Mouse (Mus musculus) gastrocnemius, postnatal 10 days (tissue): ENCODE results near the gene Fgfr2. TPM values are rescaled to one million over a fixed set of nuclear protein-coding genes. Genes with fewer than 3 reads are reported as not detected.

Experiments used
- DNase-seq: peaks from one replicate; pipeline ENCODE4 v3.0.0; 2021; ENCODE audit warnings: mixed read lengths
- total RNA-seq, 2 experiments: library from RNA; stranded (reverse); gene quantifications; 2 replicates each; pipeline ENCODE4 v1.2.3; 2021

Gene Fgfr2
- total RNA-seq, 2 experiments from 2014 or later = 3.0 to 6.1 TPM

DNA sequence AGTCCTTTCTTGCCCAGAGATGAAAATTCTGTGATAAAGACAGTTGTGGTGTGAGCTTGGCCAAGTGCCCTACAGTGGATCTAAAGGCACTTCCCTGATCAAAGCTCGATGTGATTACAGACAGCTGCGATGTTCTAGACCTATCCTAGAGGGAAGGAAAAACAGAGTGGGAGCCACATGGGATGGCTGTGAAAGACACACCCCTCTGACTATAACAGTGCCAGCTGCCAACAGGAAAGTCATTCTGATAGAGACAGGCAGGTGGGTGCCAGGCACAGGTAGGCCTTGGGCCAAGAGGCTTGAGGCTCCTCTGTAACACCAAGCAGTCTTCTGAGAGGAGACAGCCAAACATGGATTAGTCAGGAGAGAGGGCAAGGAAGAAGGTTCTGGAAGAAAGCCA is 2104.0 kb downstream of the Fgfr2 start:
- no peak for DNase-seq

DNA sequence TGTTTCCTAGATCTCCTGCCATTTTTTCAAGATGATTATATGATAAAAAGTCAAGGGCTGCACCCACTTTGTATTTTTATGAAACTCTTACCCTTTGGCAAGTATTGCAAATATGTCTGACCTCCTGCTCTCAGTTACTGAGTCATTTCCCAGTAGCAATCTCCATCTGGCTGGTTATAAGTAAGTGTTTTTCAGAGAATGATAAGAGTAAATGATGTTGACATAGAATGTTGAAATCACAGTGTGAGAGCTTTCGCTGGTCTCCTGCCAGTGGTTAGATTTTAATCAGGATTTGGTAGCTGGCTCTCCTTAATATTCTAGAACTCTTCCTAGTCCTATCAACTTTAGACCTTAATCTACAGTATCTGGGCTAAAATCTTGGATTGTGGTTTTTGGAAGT is 2111.2 kb downstream of the Fgfr2 start:
- no peak for DNase-seq

DNA sequence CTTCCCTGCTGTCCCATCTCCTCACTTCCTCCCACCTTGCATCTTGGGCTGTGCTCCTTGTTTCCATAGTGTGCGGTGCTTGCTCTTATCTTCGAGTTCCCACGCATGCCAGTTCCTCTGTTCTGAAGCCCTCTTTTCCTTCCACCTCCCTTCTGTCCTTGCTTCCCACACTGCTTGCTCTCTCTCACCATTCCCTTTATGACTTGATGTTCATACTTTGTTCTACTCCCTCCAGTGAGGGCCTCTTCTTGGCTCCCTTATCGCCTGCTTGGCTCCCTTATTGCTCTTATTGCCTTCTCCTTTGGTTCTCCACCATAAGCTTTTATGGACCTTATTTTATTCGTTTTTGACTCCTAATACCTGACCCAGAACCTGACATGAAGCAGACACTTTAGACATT is 2114.0 kb downstream of the Fgfr2 start:
- no peak for DNase-seq

DNA sequence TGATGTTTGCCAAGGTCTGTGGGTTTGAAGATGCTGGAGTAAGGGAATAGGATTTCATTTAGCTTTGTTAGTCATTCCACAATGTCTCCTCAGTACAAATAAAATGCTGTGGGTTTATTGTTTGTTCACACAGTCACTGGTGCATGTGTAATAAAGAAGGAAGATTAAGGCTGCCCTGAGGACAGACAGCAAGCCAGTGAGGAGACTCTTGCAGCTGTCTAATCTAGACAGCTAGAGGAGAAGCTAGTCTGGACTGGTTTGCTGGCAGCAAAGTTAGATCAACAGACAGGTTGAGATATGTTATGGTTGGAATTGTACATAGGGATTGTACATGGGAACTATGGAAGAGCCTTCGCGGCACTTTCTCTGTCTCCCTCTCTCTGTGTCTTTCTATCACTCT is 2115.9 kb downstream of the Fgfr2 start:
- no peak for DNase-seq

DNA sequence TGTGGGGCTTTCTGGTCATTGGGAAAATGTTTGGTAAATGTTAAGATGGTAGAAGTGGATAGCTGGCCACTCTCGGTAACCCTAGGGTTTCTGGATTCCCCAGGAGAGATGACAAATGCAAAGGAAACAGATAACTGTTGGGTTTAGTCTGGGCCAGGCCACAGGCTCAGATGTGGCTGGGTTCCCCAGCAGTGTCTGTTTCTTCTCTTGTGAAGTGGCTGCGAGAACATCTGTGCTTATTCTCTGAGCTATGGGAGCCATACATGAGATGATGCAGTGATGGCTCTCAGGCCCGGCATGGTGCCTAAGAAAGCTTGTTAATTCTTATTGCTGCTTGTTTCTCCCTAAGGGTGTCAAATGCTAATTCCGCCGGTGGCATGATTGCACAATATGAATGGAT is 2119.1 kb downstream of the Fgfr2 start:
- DNase-seq = no peak

DNA sequence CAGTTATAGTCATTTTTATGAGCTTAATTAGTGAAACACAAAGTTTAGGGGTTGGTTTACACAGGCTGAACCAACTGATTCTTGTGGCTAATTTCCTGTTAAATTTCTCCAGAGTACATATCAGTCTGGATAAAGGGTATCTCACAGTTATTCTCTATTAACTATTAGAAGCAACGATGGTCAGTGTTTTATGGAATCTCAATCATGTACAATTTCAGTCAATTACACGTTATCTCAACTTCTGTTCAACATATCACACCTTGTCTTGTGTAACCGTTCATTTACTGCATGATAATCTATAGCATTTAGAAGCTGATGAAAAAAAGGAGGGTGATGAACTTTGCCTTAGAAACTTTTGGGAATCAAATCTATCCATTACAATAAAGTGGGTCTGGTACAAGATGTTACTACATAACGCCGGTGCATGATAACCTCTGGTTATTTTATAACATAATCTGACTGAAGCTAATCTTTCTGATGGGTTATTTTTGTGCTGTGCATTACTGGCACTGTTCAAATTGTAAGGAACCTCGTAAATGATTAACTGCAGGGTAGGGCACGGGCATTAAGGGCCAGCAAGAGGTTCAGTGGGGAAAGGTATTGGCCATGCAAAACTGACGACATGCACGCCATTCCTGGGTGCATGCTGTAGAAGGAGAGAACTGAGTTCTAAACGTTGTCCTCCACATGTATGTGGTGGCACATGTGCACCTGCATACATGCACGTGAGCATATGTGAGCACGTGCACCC is 2121.0 kb downstream of the Fgfr2 start:
- DNase-seq = no peak

DNA sequence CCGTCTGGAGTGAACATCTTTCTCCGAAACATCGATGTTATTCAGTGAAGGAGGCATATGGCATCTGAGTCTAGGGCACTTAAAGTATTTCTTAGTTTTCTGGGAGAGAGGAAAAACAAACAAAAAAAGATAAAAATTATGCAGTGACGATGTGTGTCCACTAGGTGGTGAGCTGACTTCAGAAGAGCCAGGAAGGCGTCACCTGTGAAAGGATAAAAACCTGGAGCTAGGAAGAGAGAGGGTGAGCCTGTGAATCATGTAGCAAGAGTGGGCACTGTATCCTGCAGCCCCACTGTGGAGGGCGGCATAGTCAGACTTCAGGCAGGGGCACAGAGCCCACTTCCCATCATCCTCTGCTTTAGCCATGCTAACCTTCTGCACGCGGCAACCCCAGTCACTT is 2129.2 kb downstream of the Fgfr2 start:
- DNase-seq = no peak

DNA sequence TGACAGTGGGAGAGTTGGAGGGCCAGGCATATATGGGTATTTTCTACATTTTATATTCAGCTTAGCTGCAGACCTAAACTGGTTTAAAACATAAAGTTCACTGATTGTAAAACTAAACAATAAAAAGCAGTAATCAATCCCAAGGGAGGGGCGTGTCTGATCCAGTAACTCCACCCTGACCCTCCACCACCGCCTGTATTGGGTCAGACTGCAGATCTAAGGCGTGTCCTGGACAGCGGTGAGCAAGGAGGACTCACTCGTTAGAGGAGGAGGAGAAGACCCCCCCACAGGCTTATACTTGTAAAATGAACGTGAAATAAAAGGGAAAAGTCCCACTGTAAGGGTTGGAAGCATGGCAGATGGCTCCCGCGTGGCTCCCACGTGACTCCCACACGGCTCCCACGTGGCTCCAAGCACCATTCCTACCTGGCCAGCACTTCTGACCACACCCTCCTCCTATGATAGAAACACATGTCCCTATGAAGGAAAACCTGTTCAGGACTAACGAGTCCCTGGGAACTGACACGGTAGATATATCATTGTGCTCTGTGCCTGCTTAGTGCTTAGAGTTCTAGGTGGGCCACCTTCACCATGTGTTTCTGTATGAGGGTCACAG is 2131.9 kb downstream of the Fgfr2 start:
- no peak for DNase-seq

DNA sequence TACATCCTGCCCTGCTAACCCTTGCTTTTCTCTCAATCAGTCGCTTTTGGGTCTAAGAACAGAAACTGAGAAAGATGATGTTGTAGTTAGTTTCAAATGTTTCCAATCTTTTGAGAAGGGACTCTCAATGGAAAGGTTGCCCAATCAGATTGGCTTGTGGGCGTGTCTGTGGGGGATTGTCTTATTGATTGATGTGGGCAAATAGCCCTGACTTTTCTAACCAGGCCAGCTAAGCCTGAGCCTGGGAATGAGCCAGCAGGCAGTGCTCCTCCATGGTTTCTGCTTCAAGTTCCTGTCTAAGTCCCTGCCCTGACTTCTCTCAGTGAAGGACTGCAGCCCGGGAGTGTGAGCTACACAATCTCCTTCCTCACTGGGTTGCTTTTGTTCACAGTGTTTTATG is 2133.8 kb downstream of the Fgfr2 start:
- no peak for DNase-seq

DNA sequence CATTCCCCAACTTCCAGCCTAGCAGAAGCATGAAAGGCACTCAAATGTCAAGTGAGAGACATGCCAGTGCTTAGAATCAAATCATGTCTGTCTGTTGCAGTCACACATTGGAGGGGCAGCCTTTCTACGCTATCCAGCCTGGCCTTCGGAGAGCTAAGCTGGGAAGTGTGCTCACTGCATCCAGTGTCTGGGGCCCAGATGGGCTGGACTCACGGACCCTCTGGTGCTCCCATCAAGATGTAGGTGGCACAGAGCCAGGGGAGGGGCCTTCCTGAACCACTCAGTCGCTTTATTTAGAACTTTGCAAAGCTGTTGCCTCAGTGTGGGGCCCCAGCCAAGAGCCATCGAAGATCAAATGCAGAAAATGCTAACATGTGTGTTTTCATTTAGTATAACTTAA is 2135.0 kb downstream of the Fgfr2 start:
- peak; percentile 54 for DNase-seq

DNA sequence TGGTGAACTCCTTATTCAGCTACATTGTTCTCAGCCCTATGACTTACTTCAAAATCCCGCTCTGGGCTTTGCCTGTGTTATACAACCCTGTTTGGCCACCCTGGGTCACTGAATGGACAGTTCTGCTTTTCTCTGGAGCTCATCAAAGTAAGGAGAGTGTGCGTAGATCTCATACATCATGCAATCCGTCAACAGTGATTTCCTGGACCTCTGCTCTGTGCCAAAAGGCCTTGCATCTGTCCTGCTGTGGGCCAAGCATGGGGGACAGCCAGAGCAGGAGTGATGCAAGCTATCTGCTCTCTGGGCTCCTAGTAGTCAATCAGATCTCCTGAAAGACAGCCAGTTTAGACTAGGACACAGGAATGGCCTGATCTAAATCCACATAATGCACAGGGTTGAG is 2137.4 kb downstream of the Fgfr2 start:
- no peak for DNase-seq

DNA sequence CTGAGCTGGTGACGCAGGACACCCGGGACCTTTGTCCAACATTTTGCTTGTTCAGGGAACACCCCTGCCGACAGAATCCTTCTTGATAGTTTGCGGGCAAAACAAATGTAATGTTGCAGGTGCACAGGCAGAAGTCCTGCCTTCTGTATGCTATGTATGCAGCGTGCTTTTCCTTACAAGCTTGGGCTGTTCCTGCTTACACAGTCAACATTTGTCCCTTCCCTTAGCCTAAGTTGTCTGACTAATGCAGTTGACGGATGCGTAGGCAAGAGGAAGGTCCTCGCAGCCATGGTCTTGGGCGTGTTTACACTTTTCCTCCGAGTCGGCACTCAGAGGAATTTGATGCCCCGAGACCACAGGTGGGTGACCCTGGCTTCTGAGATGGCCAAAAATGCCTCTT is 2138.0 kb downstream of the Fgfr2 start:
- no peak for DNase-seq

DNA sequence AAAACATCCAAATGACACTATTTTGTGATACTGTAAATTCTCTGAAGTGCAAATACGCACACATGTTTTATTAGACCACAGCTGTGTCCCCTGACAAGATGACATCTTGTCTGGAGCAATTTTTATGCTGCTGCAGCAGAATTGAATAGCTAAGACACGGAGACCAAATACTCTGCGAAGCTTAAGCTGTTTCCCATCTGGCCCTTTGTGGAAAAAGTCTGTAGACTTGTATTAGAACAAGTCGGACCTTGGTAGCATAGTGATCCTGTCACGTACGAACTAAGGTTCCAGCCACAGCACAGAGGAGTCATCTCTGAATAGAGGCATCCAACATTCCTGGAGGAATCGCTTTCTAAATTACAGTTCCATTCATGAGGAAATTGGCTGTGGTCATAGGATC is 2138.9 kb downstream of the Fgfr2 start:
- no peak for DNase-seq

DNA sequence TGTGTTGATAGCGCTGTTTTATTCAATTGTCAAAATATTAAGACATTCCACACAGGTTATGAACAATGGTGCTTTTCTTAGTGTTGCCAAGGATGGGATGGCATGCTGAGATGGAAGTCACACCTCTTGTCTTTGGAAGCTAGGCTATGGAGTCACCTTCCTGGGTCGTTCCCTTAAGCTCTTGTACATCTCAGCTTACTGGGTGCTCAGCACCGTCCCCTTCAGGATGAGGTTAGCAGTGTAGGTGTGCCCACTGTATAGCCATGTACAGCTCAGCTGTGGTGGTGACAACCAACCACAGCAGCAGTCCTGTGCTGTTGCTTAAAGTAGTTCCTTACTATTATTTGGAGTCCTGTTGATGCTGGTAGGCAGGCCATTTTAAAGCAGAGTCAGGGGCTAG is 2140.3 kb downstream of the Fgfr2 start:
- no peak for DNase-seq

DNA sequence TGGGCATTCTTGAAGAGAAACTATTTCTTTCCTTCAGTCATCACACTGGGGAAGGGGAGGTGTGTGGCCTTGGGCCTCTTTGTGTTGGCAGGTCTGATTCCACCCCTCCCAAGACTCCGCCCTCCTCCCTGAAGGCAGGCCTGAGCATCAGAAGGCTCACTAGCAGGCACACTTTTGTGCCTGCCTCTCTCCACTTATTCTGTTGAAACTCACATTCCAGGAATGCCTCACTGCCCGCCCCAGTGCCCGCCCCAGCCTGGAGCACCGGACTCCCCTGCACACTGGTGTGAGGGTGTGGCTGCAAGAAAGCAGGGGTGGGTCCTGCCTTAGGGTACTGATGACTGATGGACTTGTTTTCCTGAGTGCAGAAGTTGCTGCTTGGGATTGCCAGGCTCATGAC is 2140.8 kb downstream of the Fgfr2 start:
- DNase-seq = no peak

DNA sequence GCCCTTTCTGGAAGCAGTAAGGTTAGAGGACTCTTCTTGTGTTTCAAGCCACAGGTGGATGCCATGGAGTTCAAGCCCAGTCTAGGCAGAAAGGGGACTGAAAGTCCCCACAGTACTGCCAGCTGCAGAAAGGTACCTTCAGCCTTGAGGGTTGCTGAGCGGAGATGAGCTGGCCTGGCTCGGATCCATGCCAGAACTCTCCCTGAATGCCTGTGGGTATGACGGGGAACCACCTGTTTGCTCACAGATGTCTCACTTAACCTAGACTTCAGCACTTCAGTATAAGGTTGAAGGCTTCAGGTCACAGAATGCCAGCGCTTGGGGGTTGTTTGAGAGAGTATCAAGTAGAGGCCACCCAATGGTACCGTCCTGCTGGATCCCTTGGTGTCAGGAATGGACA is 2143.0 kb downstream of the Fgfr2 start:
- no peak for DNase-seq

DNA sequence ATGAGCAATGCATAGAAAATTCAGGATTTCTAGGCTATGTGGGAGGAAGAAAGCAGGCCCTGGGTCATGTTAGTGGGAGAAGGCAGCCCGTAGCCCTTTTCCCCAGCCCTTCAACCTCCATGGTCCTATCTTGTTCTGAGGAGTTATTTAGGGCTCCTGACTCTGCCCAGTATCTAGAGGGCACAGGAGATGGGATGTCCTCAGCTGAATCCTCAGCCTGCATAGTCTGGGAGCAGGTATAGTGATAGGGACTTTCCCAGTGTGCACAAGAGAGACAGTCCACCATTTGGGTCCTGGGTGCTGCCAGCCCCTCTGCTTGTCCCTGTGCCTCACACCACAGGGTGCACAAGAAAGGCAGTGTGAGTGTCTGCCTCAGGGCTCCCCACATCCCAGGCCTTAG is 2144.6 kb downstream of the Fgfr2 start:
- no peak for DNase-seq

DNA sequence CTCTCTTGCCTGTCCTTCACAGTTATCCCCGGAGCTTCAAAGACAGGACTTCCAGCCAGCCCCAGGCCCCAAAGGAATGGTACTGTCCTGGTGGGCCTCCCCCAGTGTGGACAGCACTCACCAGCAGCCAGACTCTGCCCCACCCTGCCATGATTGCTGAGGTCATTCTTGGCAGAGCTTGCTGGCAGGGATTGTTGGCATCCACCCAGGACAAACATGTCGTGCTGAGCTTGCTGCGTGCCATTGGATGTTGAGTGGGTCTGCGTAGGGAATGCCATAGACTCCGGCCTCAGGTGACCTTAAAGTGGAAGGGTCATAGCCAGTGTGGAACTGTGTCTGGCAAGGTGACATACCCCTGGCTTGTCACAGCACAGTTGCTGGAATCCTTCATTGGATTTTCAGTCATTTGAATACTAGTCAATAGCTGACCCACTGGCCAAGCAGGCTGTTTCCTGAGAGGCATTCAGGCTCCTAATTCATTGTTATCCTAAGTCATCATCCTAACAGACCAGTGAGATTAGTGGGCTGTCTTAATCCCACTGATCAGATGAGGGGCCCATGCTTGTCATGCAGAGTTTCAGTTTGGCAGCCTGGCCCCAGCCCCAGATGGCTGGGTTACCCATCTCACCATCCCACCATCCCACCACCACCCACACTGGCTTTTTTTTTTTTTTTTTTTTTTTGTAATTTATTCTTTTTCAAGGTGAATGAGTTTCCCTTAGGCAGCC is 2145.2 kb downstream of the Fgfr2 start:
- peak; percentile 81 for DNase-seq

DNA sequence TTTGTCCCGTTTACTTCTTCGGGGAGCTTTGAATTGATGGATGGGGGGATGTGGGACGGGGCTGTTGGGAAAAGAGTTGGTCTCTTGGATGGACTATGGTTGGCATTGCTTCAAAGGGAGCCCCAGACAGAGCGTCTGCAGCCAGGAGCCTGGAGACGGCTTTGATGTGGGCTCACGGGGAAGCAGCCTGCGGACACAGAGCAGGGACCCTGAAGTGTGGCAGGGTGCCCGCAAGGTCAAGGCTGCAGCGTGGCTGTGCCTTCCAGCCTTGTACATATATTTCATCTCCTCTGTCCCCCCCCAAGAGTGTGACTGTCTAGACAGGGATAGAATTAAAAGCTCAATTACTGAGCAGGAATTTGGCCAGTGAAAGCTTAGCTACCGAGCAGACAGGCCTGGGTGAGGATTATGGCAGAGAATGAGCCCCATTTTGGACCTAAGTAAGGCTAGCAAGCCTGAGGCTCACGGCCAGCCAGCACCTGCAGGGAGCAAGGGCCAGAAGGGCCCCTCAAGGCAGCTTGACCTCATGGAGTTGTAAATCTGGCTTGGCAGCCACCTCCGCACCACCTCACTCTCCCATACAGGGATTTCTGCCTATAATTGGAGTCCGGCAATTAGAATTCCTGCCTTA is 2146.7 kb downstream of the Fgfr2 start:
- no peak for DNase-seq

DNA sequence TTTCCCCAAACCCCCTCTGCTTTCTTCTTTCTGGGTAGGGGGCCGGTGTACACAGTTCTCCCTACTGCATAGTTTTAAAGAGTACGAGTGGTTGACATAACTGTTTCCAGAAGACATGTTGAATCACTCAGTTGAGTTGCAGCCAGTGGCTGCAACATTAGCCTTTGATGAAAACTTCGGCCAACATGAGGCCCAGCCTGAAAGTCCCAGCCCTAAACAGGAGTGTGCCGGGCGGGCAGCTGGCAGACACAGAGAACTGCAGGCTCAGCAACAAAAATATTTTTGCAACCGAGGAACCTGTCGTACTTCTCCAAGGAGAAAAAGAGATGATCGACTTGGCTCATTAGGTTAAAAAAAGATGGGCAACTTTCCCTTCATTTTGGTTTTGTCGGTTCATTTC is 2150.4 kb downstream of the Fgfr2 start:
- DNase-seq = peak; percentile 40

DNA sequence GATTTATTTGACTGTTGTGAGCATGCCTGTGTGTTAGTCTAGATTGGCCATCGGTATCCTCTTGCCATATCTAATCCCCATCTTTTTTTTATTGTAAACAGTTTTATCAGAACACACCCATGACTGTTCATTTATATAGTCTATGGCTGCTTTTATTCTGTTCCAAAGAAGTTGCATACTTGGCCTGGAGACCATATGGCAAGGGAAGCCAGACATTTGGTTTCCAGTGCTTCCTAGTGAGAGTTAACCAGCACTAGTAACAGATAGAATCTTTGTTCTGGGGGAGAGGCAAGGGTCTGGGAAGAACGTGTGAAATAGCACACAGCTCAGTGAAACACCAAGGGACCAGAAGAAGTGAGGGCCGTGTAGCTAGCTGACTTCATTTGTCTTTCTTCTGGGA is 2153.6 kb downstream of the Fgfr2 start:
- no peak for DNase-seq

DNA sequence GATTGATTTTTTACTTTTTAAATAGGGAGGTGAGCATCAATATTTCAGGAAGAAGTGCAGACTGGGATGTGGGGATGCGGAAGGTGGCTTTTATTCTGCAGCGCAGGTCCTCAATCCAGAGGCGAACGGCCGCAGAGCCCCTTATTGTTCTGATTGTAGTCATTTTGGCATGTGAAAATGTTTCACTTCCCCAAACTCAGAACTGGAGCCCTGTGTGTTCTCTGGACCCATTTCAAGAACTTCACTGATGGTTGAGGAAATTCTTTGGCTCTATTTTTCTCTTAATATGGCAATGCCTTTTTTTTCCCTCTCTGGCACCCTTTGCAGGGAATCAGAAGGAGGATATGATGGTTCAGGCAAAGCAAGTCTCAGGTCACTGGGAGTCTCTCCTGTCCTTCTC is 2154.1 kb downstream of the Fgfr2 start:
- DNase-seq = no peak

DNA sequence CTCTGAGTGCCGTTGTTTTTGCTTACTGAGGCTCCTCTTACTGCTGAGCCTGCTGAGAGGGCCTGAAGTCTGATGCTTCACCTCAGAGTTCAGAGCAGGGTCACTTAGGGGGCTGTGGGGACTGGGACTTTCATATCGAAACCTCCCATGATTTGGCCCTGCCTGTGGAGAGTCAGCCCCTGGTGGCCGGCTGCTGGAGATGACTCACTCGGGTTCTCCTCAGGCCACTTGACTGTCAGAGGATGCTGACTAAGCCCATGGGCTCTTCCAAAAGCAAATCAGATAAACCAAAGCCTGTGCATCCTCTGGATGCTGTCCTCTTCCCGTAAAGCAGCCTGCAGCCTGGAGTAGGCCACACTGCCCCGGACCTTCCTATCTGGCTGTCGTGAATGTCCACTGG is 2154.6 kb downstream of the Fgfr2 start:
- peak; percentile 54 for DNase-seq
